Mouse (Mus musculus) liver, embryonic 11.5 days (tissue): ENCODE measurements around the gene Znrf2. TPM values are rescaled to one million over a fixed set of nuclear protein-coding genes. Genes with fewer than 3 reads are reported as not detected.

Experiments used
- ATAC-seq: fragments of 200-750 bp; cut with Nextera tagmentation; replicated peaks from 2 replicates; pipeline ENCODE4 v1.8.0; 2017; ENCODE audit warnings: moderate number of reproducible peaks, mild to moderate bottlenecking, moderate TSS enrichment, moderate library complexity; ENCODE audit not compliant: low FRiP score
- DNase-seq: peaks from one replicate; pipeline ENCODE4 v3.0.0-alpha.2; 2017; ENCODE audit warnings: low spot score
- H3K27ac ChIP-seq: fragments of 300-500 bp; sonication (generic); 2 replicates; pipeline ENCODE4 v1.5.1; 2014; ENCODE audit warnings: mild to moderate bottlenecking, low read depth, low read length, control low read depth
- H3K27me3 ChIP-seq: fragments of 300-500 bp; sonication (generic); replicated peaks from 2 replicates; pipeline ENCODE4 v1.6.1; 2014; ENCODE audit warnings: low read length, mixed read lengths; ENCODE audit not compliant: control insufficient read depth, insufficient read depth
- H3K36me3 ChIP-seq: fragments of 300-500 bp; sonication (generic); 2 replicates; pipeline ENCODE4 v1.6.1; 2014; ENCODE audit warnings: mild to moderate bottlenecking, low read length, moderate library complexity, mixed read lengths; ENCODE audit not compliant: control insufficient read depth, insufficient read depth
- H3K4me1 ChIP-seq: fragments of 300-500 bp; sonication (generic); replicated peaks from 2 replicates; pipeline ENCODE4 v1.6.1; 2014; ENCODE audit warnings: low read length, mixed read lengths; ENCODE audit not compliant: control insufficient read depth, insufficient read depth
- H3K4me2 ChIP-seq: fragments of 300-500 bp; sonication (generic); 2 replicates; pipeline ENCODE4 v1.6.1; 2014; ENCODE audit warnings: mild to moderate bottlenecking, control low read depth, moderate library complexity
- H3K4me3 ChIP-seq: fragments of 300-500 bp; sonication (generic); 2 replicates; pipeline ENCODE4 v1.5.1; 2014; ENCODE audit warnings: low read depth, low read length, control low read depth
- H3K9ac ChIP-seq: fragments of 300-500 bp; sonication (generic); 2 replicates; pipeline ENCODE4 v1.6.1; 2014; ENCODE audit warnings: low read depth, low read length, control low read depth
- H3K9me3 ChIP-seq: fragments of 300-500 bp; sonication (generic); 2 replicates; pipeline ENCODE4 v1.6.1; 2016; ENCODE audit warnings: low read length, inconsistent platforms, mixed read lengths; ENCODE audit not compliant: control insufficient read depth
- WGBS: fragments of 180-500 bp; shearing (Covaris S2); extraction: QIAGEN DNeasy Blood & Tissue Kit; methylation state at CpG from one replicate; pipeline ENCODE4 v1.1.7; 2014; 5-methylcytosine and 5-hydroxymethylcytosine counted together
- polyA plus RNA-seq: library from polyadenylated mRNA; unstranded; fragments of >200 nt; fragmentation: Nextera tagmentation; extraction: Ambion mirVana; gene quantifications from 2 replicates; pipeline ENCODE4 v1.2.1, GENCODE M21; 2014

The Znrf2 gene
- polyA plus RNA-seq, 1 experiment from 2014 or later = 4.1 TPM

DNA sequence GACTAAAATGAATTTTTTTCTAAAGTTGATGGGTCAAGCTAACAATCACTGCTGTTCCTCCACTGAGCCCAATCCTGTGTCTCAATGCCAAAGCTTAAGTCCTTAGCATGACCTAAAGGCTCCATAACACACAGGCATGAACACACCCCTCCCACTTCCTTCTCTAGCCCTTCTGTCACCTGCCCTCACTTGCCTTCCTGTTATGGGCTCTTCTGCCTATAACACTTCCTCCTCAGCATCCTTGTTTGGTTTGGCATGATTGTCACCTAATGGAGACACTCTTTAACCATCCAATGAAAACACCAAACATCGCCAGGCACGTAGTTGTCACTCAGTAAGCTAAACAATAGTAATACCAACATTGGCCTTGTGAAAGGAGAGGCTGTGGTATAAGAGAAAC lies 85.8 kb downstream of the Znrf2 start:
- Histone ChIP-seq H3K4me2 (no peak overlapping the region), H3K9me3 (no peaks in the 10 kb centered on the region), H3K4me1 (no peaks in the 10 kb centered on the region), H3K27ac (no peak overlapping the region), H3K36me3 (no peaks in the 10 kb centered on the region), H3K9ac (no peak overlapping the region), H3K4me3 (no peak overlapping the region), H3K27me3 (no peaks in the 10 kb centered on the region)
- WGBS = 89% methylated on average over 2 of the region's 2 CpGs
- no peak for ATAC-seq
- DNase-seq = no peak

DNA sequence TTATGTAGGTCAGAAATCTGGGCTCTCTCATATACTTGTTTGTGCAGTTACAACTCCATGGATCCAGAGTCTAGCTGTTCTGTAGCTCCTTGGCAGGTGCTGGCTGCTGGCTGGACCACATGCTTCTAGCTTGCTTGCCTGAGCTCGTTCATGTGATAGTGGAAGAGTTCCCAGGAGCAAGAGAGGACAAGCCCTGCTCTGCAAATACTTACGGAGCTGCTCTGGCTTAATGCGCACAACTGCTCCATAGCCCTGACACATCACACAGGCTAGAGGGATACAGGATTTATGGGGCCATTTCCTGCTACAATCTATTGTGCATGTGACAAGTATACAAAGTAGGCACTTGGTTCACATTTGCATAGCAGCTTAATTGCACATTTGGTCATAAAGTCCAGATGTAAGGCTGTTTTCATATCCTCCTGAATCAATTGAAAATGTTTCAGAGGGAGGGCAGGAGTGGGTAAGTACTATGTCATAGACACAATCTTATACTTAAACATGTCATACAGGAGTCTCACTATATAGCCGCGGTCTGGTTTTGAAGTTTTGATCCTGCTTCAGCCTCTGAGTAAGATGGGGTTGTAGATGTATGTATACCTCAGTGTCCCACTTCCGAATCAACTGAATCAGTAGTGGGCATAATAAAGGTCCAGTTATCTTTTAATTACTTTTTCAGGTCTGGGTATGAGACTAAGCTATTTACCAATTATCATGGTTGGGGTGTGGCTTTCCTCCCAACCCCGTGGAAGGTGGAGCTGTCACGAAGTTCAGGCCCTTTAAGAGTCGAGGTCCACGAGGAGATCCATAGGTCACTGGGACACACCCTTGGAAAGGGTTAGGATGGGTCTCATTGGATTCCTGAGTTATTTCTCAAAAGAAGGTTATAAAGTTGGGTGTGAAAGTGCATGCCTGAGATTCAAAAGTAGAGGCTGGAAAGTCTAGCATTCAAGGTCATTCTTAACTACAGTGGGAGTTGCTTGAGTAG lies 89.6 kb downstream of the Znrf2 start:
- no peak for DNase-seq
- WGBS = 82% methylated on average over 10 of the region's 10 CpGs
- Histone ChIP-seq H3K9me3 (no peaks in the 10 kb centered on the region), H3K9ac (no peak overlapping the region), H3K36me3 (no peaks in the 10 kb centered on the region), H3K27ac (no peak overlapping the region), H3K4me3 (no peak overlapping the region), H3K27me3 (no peaks in the 10 kb centered on the region), H3K4me2 (no peak overlapping the region), H3K4me1 (no peaks in the 10 kb centered on the region)
- no peak for ATAC-seq

DNA sequence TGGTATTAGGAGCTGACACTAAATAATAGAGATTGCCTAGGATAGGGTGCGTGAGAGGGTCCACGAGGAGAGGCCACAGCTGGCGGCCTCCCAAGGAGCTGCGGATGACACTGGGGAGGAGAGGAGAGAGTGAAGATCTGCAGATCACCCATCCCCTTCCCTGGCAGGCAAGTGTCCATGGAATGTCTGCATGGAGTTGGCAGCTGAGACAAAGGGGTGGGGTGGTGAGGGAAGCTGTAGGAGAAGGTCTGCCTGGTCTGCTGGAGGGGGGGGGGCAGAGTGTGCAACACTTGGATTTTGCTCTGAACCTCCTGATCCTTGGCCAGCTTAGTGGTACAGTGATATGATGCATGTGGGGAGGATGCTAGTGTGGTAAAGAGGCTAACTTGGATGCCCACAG lies 98.3 kb downstream of the Znrf2 start:
- no peak overlapping the region for H3K27ac ChIP-seq
- no peaks in the 10 kb centered on the region for H3K4me1 ChIP-seq
- no peaks in the 10 kb centered on the region for H3K36me3 ChIP-seq
- H3K9me3 ChIP-seq = no peaks in the 10 kb centered on the region
- WGBS = 91% methylated on average over 4 of the region's 4 CpGs
- H3K4me3 ChIP-seq = no peak overlapping the region
- ATAC-seq (no peak), DNase-seq (no peak)
- no peak overlapping the region for H3K4me2 ChIP-seq
- H3K27me3 ChIP-seq = no peaks in the 10 kb centered on the region
- H3K9ac ChIP-seq = no peak overlapping the region

DNA sequence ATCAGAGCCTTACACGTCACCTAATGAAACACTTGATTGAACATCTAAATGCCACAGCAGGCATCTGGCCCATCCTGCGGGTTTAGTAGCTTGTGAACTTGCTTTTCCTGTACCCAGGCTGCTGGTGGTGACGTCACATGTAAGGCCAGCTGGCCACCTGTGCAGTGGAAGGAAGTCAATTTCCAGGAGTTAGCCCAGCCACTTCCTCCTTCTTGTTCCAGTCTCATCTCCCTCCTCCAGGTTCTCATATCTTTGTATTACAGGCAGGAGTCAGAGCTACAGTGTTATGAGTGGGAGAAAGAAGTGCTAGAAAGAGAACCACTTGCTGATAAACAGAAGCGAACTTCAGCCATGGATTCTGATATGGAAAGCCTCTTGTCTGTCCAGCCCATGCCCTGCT lies 99.4 kb downstream of the Znrf2 start:
- 49% methylated on average over 4 of the region's 4 CpGs for WGBS
- DNase-seq = no peak
- no peak for ATAC-seq

DNA sequence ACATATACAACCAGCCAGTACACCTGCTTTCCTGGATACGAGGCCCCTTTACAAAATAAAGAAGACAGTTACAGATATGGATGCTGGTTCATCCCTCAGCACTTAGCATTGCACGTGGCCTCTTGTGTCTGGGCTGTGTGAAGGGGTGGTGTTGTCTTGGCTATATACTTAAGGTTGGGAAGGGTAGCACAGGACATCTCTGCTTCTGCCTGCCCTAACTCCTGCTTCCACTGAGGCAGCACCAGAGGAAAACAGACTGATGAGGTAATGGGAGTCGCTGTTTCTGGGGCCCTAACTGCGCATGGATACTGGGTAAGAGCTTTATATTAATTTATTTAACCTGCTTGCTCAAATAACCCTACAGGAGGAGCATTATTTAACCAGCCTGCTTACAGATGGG lies 100.2 kb downstream of the Znrf2 start:
- Histone ChIP-seq H3K9ac (no peak overlapping the region), H3K27me3 (no peaks in the 10 kb centered on the region), H3K4me1 (no peaks in the 10 kb centered on the region), H3K4me2 (no peak overlapping the region), H3K27ac (no peak overlapping the region), H3K9me3 (no peaks in the 10 kb centered on the region), H3K4me3 (no peak overlapping the region), H3K36me3 (no peaks in the 10 kb centered on the region)
- ATAC-seq = no peak
- no peak for DNase-seq
- 69% methylated on average over 4 of the region's 4 CpGs for WGBS

More for the DNA sequence above, 99.4 kb downstream of the Znrf2 start:
- Histone ChIP-seq H3K36me3 (no peaks in the 10 kb centered on the region), H3K4me2 (no peak overlapping the region), H3K9ac (no peak overlapping the region), H3K27me3 (no peaks in the 10 kb centered on the region), H3K4me1 (no peaks in the 10 kb centered on the region), H3K9me3 (no peaks in the 10 kb centered on the region), H3K4me3 (no peak overlapping the region), H3K27ac (no peak overlapping the region)

DNA sequence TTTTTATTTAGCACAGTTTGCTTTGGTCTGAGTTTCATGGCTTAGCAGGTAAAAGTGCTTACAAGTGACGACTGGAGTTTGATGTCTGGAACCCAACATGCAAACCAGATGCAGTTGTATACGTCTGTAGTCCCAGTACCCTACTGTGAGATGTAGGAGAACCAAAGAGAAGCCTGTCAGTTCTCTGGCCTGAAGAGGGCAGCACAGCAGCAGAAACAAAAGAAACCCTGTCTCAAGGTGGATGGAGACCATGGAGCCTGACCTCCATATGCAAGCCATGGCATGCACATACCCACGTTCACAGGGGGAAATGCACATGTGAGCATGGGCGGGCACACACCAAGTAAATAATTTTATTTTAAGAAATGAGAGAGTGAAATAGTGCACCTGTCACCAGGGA lies 100.8 kb downstream of the Znrf2 start:
- H3K9ac ChIP-seq = no peak overlapping the region
- H3K9me3 ChIP-seq = no peaks in the 10 kb centered on the region
- ATAC-seq = no peak
- no peak overlapping the region for H3K4me3 ChIP-seq
- no peaks in the 10 kb centered on the region for H3K36me3 ChIP-seq
- WGBS = 25% methylated on average over 4 of the region's 4 CpGs
- H3K27me3 ChIP-seq = no peaks in the 10 kb centered on the region
- no peak overlapping the region for H3K27ac ChIP-seq
- no peak overlapping the region for H3K4me2 ChIP-seq
- no peaks in the 10 kb centered on the region for H3K4me1 ChIP-seq
- no peak for DNase-seq

DNA sequence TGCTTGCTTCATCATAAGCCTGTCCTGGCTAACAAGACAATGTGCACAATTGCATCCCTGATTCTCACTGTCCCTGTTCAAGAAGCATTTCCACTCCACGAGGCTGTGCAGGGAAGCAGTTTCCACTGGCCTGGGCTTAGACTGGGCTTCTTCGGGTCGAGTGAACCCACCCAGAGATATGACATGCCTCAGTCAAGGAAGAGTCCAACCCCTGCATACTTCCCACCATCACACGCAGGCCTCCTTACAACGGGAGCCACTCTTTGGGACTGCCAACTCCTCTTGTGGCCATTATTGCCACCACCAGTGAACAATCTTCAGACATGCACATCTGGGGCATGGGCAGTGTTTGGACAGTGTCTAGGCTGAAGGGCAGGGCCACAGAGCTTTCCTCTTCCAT lies 101.8 kb downstream of the Znrf2 start:
- WGBS = 83% methylated on average over 5 of the region's 5 CpGs
- no peak for ATAC-seq

DNA sequence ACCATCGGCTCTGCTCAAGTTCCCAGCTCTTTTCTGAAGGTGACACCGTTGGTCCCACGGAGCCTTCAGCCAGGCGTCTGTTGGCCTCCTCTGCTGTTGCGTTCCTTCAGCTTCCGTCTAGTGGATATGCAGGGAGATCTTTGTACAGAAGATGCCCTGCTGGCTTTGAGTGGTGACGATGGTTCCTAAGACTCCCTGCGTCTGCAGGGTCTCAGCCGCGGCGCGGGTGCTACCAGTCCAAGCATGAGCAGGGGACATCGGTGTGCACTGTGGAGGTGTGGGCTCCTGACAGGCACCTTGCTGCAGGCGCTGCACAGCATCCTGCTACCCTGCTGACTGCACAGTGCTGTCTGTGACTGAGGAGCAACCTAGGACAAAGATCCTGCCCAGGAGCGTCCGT lies 107.8 kb downstream of the Znrf2 start:
- H3K36me3 ChIP-seq = no peaks in the 10 kb centered on the region
- no peak for DNase-seq
- no peak overlapping the region for H3K9ac ChIP-seq
- H3K9me3 ChIP-seq = no peaks in the 10 kb centered on the region
- no peak overlapping the region for H3K4me3 ChIP-seq
- no peak overlapping the region for H3K4me2 ChIP-seq
- 91% methylated on average over 16 of the region's 16 CpGs for WGBS
- ATAC-seq = no peak
- no peaks in the 10 kb centered on the region for H3K27me3 ChIP-seq
- no peaks in the 10 kb centered on the region for H3K4me1 ChIP-seq
- H3K27ac ChIP-seq = no peak overlapping the region

More for the DNA sequence above, 101.8 kb downstream of the Znrf2 start:
- no peaks in the 10 kb centered on the region for H3K4me1 ChIP-seq
- no peak overlapping the region for H3K9ac ChIP-seq
- no peaks in the 10 kb centered on the region for H3K9me3 ChIP-seq
- H3K4me3 ChIP-seq = no peak overlapping the region
- DNase-seq = no peak
- H3K27ac ChIP-seq = no peak overlapping the region
- H3K36me3 ChIP-seq = no peaks in the 10 kb centered on the region
- no peaks in the 10 kb centered on the region for H3K27me3 ChIP-seq
- no peak overlapping the region for H3K4me2 ChIP-seq
